Mouse (Mus musculus) left cerebral cortex, adult 9 months (tissue): ENCODE data around the gene Gm13103.
"Not testable (repeated sequence)": the region's sequence is repeated elsewhere in the genome, so short reads cannot be mapped to it uniquely, and the experiment has no call there.

Source experiments
- DNase-seq, 2 experiments: peaks; one replicate each; pipeline ENCODE4 v3.0.0; 2022; ENCODE audit warnings: low spot score in 2 of 2

Gm13103 gene

DNA sequence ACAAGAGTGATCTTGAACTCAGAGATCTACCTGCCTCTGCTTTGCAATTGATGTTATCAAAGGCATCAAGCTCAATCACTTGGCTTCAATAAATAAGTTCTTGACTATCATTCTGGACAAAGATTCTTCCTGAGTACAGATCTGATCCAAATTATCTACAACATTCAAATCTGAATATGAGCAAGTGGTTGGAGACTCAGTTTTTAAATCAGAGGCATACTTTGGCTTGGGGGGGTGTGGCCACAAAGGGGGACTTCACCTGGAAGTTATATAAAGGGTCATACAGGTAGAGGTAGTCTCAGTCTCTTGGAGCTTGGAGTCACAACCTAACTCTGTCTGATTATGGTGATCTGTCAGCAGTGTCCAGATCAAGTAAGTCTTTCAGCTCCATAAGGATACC, at the start of gene Gm13103:
Gm13103 (plus strand) TSS at position 301 of the 400 bp plus-strand sequence.
- DNase-seq, result not testable (repeated sequence)

GRCm38 (mm10) chr4:143815993-143816392, 30.3 kb upstream of the Gm13103 start, which contains the start of gene Gm13084:
Gm13084 (minus strand) TSS chr4:143816093.
- no peak for DNase-seq

DNA sequence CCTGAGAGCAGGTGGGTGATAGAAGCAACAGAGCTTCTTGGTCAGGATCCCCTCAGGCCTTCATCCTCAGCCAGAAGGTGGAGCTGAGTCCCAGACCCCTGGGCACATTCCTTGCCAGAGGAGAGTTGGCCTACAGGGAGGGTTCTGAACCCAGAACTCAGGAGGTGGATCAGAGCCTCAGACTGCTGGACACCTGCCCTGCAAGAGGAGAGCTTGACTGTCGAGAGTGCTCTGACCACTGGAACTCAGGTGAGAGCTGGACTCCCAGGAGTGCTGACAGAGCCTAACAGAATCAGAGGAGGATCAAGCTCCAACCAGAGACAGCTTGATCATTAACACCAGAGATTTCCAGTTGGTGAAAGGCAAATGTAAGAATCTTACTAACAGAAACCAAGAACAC, 36.1 kb downstream of the Gm13103 start:
- not testable (repeated sequence) for DNase-seq

GRCm38 (mm10) chr4:143894406-143894805, 48.1 kb downstream of the Gm13103 start:
- not testable (repeated sequence) for DNase-seq

GRCm38 (mm10) chr4:143900280-143900679, 54.0 kb downstream of the Gm13103 start, which contains the start of gene Pramef6:
Pramef6 (minus strand) TSS chr4:143900380.
- DNase-seq, result not testable (repeated sequence)
